Mouse (Mus musculus) adipocyte (in vitro differentiated cells): ENCODE measurements around the gene Lrrc34.
A peak's percentile ranks its signal among the peaks of the same experiment; 100 is the strongest.

Experiments
- DNase-seq: peaks from one replicate; pipeline ENCODE4 v3.0.0-alpha.2; 2016; ENCODE audit warnings: low spot score

Gene Lrrc34

GRCm38 (mm10) chr3:30647440-30648090, at the start of gene Lrrc34:
Lrrc34 (minus strand) TSS chr3:30647869.
- no peak for DNase-seq

- DNase-seq, result peak; percentile 84
These were observed 48.7 kb upstream of the Lrrc34 start for GRCm38 (mm10) chr3:30696346-30696745.

DNA sequence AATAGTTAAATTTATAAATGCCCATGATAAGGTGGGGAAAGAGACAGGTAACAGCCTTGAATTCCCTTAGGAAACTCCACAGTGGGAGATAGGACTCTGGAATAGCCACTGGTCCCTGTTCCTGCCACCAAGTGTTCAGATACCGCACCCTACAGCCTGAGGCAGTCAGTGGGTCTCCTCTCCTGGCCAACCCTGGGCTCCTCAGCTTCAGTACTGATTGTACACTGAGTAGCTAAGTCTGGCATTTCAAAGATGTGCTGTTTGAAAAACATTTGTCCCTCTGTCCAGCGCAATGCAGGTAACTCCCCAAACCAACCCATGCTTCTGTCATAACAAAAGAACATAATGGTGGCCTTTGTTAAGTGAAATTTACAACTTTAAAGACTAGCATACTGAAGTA, 48.0 kb upstream of the Lrrc34 start:
- no peak for DNase-seq

- DNase-seq, result no peak
These were observed 43.3 kb upstream of the Lrrc34 start for GRCm38 (mm10) chr3:30690976-30691375.

DNA sequence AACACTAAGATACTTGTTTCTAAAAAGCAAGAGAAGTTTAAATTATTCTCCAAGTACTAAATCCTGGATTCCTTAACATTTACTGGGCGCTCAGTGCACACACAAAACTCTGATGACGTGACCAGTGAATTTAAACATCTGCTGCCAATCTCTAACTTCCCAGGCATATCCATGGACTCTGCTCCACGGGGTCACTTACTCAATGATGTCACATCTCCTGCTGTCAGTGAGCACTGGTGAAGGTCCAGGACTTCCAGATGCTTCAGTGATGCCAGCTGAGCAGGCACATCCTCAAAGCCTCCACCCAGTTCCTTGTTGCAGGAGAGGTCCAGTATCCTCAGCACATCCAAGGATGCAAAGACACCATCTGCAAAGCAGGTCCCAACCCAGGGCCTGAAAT, 39.5 kb upstream of the Lrrc34 start:
- no peak for DNase-seq

- DNase-seq, result no peak
These were observed 35.5 kb upstream of the Lrrc34 start for GRCm38 (mm10) chr3:30683190-30683589.

DNA sequence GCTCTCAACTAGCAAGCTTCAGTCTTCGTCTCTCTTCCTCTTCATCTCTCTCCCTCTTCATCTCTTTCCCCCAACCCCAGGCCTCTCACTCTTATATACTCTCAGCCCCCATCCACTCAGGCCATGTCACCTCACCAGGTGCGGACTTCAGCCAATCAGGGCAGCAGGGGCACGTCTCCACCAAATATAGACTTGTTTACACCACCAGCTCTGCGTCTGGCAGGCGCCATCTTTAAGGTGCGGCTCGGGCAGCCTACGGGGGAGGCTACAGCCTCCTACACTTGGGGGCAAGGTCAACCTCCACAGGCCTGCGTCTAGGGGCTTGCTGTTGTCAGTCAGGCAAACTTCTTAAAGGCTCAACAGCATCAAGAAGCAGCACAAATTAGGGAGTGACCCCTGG, 10.8 kb upstream of the Lrrc34 start:
- no peak for DNase-seq

DNA sequence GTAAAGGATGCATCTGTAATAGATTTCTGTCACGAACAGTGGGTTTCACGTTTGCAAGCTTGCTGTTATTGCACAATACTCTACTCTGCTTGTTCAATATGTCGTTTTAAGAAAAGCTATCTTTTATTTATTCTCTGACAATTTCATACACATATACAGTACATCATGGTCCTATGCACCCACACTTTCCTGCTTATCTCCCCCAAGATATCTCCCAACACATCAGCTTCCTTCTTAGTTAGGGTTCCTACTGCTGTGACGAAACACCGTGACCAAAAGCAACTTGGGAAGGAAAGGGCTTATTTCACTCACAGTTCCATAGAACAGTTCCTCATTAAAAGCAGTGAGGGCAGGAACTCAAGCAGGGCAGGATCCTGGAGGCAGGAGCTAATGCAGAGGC, 8.3 kb upstream of the Lrrc34 start:
- no peak for DNase-seq

DNA sequence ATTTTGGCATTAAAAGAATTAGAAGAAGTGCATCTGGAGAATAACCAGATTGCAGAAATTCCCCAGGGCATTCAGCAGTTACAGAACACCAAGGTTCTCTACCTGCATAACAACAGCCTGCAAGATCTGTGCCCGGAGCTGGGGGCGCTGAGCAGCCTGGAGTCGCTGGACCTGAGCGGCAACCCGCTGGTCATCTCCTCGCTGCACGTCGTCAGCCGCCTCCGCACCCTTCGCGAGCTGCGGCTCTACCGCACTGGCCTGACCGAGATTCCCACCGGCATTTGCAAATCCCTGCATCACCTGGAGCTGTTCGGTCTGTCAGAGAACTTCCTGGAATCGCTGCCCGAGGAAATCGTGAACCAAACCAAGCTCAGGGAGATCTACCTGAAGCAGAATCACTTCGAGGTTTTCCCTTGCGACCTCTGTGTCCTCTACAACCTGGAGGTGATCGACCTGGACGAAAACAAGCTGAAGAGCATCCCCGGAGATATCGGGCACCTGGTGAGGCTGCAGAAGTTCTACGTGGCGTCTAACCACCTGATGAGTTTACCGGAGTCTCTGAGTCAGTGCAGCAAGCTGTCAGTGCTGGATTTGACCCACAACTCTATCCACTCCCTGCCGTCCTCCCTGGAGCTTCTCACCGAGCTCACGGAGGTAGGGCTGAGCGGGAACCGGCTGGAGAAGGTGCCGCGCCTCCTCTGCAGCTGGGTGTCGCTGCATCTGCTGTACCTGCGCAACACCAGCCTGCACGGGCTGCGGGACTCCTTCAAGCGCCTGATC, 2.6 kb upstream of the Lrrc34 start:
- no peak for DNase-seq

DNA sequence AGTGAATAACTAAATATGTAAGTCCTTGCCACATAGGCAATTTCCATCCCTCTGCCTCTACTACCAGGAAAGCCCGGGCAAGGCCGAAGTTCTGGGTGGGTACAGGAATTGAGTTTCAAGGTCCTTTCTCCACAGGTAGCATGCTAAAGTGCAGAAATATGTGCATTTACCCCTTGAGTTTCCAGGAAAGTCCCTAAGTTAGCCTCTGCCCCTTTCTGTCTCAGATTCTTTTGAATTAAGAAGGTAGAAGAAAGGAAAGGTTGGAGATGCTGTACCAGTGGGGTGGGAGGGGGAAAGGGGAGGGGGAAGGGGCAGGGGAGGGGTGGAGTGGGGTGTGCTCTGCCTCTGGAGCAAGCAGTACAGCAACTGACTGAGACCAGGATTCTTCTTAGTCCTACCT, 797 bp upstream of the Lrrc34 start:
- DNase-seq, result no peak

DNA sequence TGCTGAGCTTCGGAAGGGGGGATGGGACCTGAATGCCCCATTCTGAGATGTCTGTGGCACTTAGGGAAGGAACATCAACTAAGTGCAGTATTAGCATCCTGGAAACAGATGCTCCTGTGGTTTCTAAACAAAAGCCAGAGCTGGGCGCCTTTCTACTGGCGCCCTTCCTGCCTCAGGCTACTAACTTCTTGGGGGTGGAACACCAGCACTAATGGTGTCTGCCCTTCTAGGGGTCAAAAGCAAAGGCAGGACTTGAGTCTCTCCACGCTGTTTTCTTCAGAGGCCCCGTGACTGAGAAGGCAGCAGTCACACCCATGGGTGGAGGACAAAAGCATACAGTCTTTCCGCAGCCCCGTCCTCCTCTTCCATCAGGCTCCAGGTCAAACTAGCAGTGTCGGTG, 908 bp downstream of the Lrrc34 start:
- DNase-seq, result no peak

- no peak for DNase-seq
These were observed 3.5 kb downstream of the Lrrc34 start, which contains the start of gene Lrriq4 for GRCm38 (mm10) chr3:30644207-30644606. Lrriq4 (plus strand) TSS chr3:30644507.

GRCm38 (mm10) chr3:30635629-30636028, 12.0 kb downstream of the Lrrc34 start:
- DNase-seq, result no peak

DNA sequence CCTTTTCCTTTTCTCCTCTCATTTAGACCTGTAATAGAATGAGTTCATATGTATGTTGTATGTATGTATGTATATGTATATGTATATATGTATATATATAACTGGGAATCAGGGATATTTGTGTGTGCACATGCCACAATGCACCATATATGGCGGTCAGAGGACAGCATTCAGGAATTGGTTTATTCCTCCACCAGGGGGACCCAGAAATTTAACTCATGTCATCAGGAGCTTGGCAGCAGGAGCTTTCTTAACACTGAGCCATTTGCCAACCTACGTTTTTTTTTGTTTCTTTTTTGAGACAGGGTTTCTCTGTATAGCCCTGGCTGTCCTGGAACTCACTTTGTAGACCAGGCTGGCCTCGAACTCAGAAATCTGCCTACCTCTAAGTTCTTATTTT, 14.0 kb downstream of the Lrrc34 start:
- peak; percentile 40 for DNase-seq

DNA sequence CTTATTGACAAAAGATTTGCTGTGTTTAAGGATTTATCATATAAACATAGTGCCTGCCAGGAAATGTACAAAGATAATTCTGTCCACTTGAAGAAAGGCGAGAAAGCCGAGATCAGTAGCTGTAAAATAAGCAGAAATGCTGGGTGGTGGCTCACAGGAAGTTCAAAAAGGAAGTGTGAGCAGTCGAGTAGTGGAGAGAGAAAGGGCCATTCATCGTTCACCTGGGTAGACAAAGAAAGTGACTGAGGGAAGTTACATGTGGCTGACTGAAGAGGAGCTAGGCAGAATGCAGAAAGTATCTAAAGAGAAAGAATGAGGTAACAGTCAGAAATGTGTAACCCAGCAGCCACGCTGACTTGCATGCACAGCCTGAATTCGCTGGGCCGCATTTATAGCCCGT, 27.5 kb downstream of the Lrrc34 start:
- DNase-seq, result no peak

- no peak for DNase-seq
These were observed 36.7 kb downstream of the Lrrc34 start for GRCm38 (mm10) chr3:30610930-30611329.

DNA sequence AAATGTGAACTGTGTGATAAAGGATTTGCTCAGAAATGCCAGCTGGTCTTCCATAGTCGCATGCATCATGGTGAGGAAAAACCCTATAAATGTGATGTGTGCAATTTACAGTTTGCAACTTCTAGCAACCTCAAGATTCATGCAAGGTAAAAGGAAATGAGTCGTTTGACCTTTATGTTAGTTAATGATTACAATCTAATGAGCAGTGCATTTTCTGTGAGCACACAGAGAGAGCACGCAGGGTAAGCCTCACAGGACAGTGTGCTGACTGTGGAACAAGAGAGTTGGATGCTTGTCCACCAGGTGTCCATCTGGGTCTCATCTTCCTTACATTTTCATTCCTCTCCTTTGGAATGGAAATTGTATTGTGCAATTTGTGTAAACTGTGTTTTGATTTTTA, 38.7 kb downstream of the Lrrc34 start:
- DNase-seq, result no peak

GRCm38 (mm10) chr3:30603256-30603655, 44.4 kb downstream of the Lrrc34 start:
- DNase-seq, result peak; percentile 50

- DNase-seq, result peak; percentile 94
These were observed 45.0 kb downstream of the Lrrc34 start for GRCm38 (mm10) chr3:30602740-30603098.

GRCm38 (mm10) chr3:30602065-30602739, 45.5 kb downstream of the Lrrc34 start, which contains the start of gene Mynn:
Mynn (plus strand) TSS chr3:30602065.
- peak; percentile 98 for DNase-seq

GRCm38 (mm10) chr3:30601610-30602064, 46.0 kb downstream of the Lrrc34 start:
- DNase-seq, result no peak

GRCm38 (mm10) chr3:30601175-30601574, 46.5 kb downstream of the Lrrc34 start:
- DNase-seq, result peak; percentile 87

GRCm38 (mm10) chr3:30600717-30601116, 47.0 kb downstream of the Lrrc34 start:
- no peak for DNase-seq
